Mouse (Mus musculus) mature B cell (primary cell): ENCODE results near the gene Smarcb1.

Source experiments
- in situ Hi-C: fragments of 300-500 bp; cut with MboI; formaldehyde crosslinking; loops from 2 replicates; pipeline ENCODE4 v1.14.3; 2019

Gene Smarcb1

GRCm38 (mm10) chr10:75856155-75856907 lies 65.1 kb downstream of the Smarcb1 start:
- in situ Hi-C loops = loop anchor here (5.0 kb wide), 1 partner anchor 114 kb away; no protein-coding TSS in a partner anchor

- in situ Hi-C loops = loop anchor here (5.0 kb wide), 1 partner anchor 113 kb away; no protein-coding TSS in a partner anchor
Observed at GRCm38 (mm10) chr10:75855416-75855981, 65.9 kb downstream of the Smarcb1 start.

GRCm38 (mm10) chr10:75854791-75855190 lies 66.6 kb downstream of the Smarcb1 start:
- in situ Hi-C loops = loop anchor here (5.0 kb wide), 1 partner anchor 112 kb away; no protein-coding TSS in a partner anchor

GRCm38 (mm10) chr10:75854096-75854495 lies 67.3 kb downstream of the Smarcb1 start:
- in situ Hi-C loops = no loop called here

GRCm38 (mm10) chr10:75853452-75853851 lies 68.0 kb downstream of the Smarcb1 start:
- in situ Hi-C loops = no loop called here

GRCm38 (mm10) chr10:75852539-75853125 lies 68.8 kb downstream of the Smarcb1 start:
- in situ Hi-C loops = no loop called here

- in situ Hi-C loops = no loop called here
Observed at GRCm38 (mm10) chr10:75851681-75852080, 69.7 kb downstream of the Smarcb1 start.

- in situ Hi-C loops = no loop called here
Observed at GRCm38 (mm10) chr10:75851076-75851475, 70.3 kb downstream of the Smarcb1 start.

GRCm38 (mm10) chr10:75848382-75848781 lies 73.0 kb downstream of the Smarcb1 start:
- in situ Hi-C loops = no loop called here
